Mouse (Mus musculus) spleen, adult 2 months (tissue): ENCODE data around the gene Mrps27.

Source experiments
- CTCF ChIP-seq: fragments of 200-500 bp; IDR thresholded peaks from 2 replicates; pipeline ENCODE4 v1.5.1; 2011; ENCODE audit warnings: mild to moderate bottlenecking, inconsistent platforms; ENCODE audit not compliant: insufficient read depth, insufficient read length, insufficient replicate concordance; ENCODE audit errors: extremely low read depth
- POLR2A ChIP-seq: fragments of 200-500 bp; IDR thresholded peaks from 2 replicates; pipeline ENCODE4 v1.6.1; 2011; ENCODE audit warnings: low read depth, low read length, inconsistent platforms

GRCm38 (mm10) chr13:99331255-99331654 lies 13.3 kb upstream of the Mrps27 start:
- TF ChIP-seq CTCF (no peak), POLR2A (no peak)
